Mouse (Mus musculus): ENCODE data around the gene Nrg3. TPM values are rescaled to one million over a fixed set of nuclear protein-coding genes. Genes with fewer than 3 reads are reported as not detected.

Gene Nrg3
- polyA plus RNA-seq, 1 experiment = not detected

GRCm38 (mm10) chr14:38992574-38992866 is 480.4 kb downstream of the Nrg3 start:
- Histone ChIP-seq H3K4me2 (ENCODE audit: low read depth) (no peak overlapping the region), H3K36me3 (ENCODE audit: control insufficient read depth, insufficient read depth) (no peaks in the 10 kb centered on the region), H3K27me3 (ENCODE audit: control insufficient read depth, insufficient read depth, insufficient read length) (no peaks in the 10 kb centered on the region), H3K79me2 (ENCODE audit: control insufficient read depth, insufficient read depth) (no peaks in the 10 kb centered on the region), H3ac (ENCODE audit: control insufficient read depth, insufficient read length) (no peak overlapping the region), H3K4me3 (no peak overlapping the region)
- TF ChIP-seq CEBPB (IDR thresholded peaks at IDR 0.05; ENCODE audit: insufficient read depth, poor library complexity, severe bottlenecking) (no peak), MYOD1 (IDR thresholded peaks at IDR 0.05; ENCODE audit: control insufficient read depth in 1 of 3, insufficient read length in 2 of 3, low read depth in 2 of 3) (no peak), E2F4 (IDR thresholded peaks at IDR 0.05; ENCODE audit: insufficient read depth) (no peak), USF1 (IDR thresholded peaks at IDR 0.05; ENCODE audit: low read depth) (no peak), TCF3 (IDR thresholded peaks at IDR 0.05; ENCODE audit: insufficient read length, low read depth) (no peak), POLR2AphosphoS2 (IDR thresholded peaks at IDR 0.05; ENCODE audit: insufficient read length, low read depth) (no peak), MAX (IDR thresholded peaks at IDR 0.05; ENCODE audit: low read depth) (no peak), TCF12 (IDR thresholded peaks at IDR 0.05; ENCODE audit: insufficient read depth, poor library complexity, severe bottlenecking) (no peak), REST (IDR thresholded peaks at IDR 0.05; ENCODE audit: insufficient read depth, insufficient read length) (no peak), MYOG (IDR thresholded peaks at IDR 0.05; ENCODE audit: control insufficient read depth in 1 of 3, insufficient read depth in 1 of 3, insufficient read length in 2 of 3, low read depth in 2 of 3) (no peak), SRF (IDR thresholded peaks at IDR 0.05; ENCODE audit: control insufficient read depth, insufficient read length, low read depth) (no peak), POLR2A (IDR thresholded peaks at IDR 0.05; ENCODE audit: insufficient read length, low read depth) (no peak)

GRCm38 (mm10) chr14:38991847-38992573 is 480.9 kb downstream of the Nrg3 start:
- Histone ChIP-seq H3K4me2 (ENCODE audit: low read depth) (no peak overlapping the region), H3K36me3 (ENCODE audit: control insufficient read depth, insufficient read depth) (no peaks in the 10 kb centered on the region), H3K27me3 (ENCODE audit: control insufficient read depth, insufficient read depth, insufficient read length) (no peaks in the 10 kb centered on the region), H3K79me2 (ENCODE audit: control insufficient read depth, insufficient read depth) (no peaks in the 10 kb centered on the region), H3ac (ENCODE audit: control insufficient read depth, insufficient read length) (no peak overlapping the region), H3K4me3 (no peak overlapping the region)
- TF ChIP-seq REST (IDR thresholded peaks at IDR 0.05; ENCODE audit: insufficient read depth, insufficient read length) = no peak

- Histone ChIP-seq H3K4me2 (ENCODE audit: low read depth) (no peak overlapping the region), H3ac (ENCODE audit: control insufficient read depth, insufficient read length) (no peak overlapping the region), H3K27me3 (ENCODE audit: control insufficient read depth, insufficient read depth, insufficient read length) (no peaks in the 10 kb centered on the region), H3K4me3 (no peak overlapping the region), H3K36me3 (ENCODE audit: control insufficient read depth, insufficient read depth) (no peaks in the 10 kb centered on the region), H3K79me2 (ENCODE audit: control insufficient read depth, insufficient read depth) (no peaks in the 10 kb centered on the region)
- TF ChIP-seq MAX (IDR thresholded peaks at IDR 0.05; ENCODE audit: low read depth) (no peak), MYOG (IDR thresholded peaks at IDR 0.05; ENCODE audit: control insufficient read depth in 1 of 3, insufficient read depth in 1 of 3, insufficient read length in 2 of 3, low read depth in 2 of 3) (no peak), POLR2AphosphoS2 (IDR thresholded peaks at IDR 0.05; ENCODE audit: insufficient read length, low read depth) (no peak), TCF12 (IDR thresholded peaks at IDR 0.05; ENCODE audit: insufficient read depth, poor library complexity, severe bottlenecking) (no peak), USF1 (IDR thresholded peaks at IDR 0.05; ENCODE audit: low read depth) (no peak)
Measured at GRCm38 (mm10) chr14:38959367-38959766, 513.5 kb downstream of the Nrg3 start.

GRCm38 (mm10) chr14:38937481-38937880 is 535.4 kb downstream of the Nrg3 start:
- Histone ChIP-seq H3K4me2 (ENCODE audit: low read depth) (no peak overlapping the region), H3K27me3 (ENCODE audit: control insufficient read depth, insufficient read depth, insufficient read length) (no peaks in the 10 kb centered on the region), H3K79me2 (ENCODE audit: control insufficient read depth, insufficient read depth) (no peaks in the 10 kb centered on the region), H3K4me3 (no peak overlapping the region), H3ac (ENCODE audit: control insufficient read depth, insufficient read length) (no peak overlapping the region), H3K36me3 (ENCODE audit: control insufficient read depth, insufficient read depth) (no peaks in the 10 kb centered on the region)
- TF ChIP-seq USF1 (IDR thresholded peaks at IDR 0.05; ENCODE audit: low read depth) = no peak
- no peak for TF ChIP-seq MAX (IDR thresholded peaks at IDR 0.05; ENCODE audit: low read depth)

GRCm38 (mm10) chr14:38936483-38937054 is 536.3 kb downstream of the Nrg3 start:
- no peak for TF ChIP-seq REST (IDR thresholded peaks at IDR 0.05; ENCODE audit: insufficient read depth, insufficient read length)
- TF ChIP-seq POLR2A (IDR thresholded peaks at IDR 0.05; ENCODE audit: insufficient read length, low read depth) = no peak
- H3K36me3 ChIP-seq (ENCODE audit: control insufficient read depth, insufficient read depth) = no peaks in the 10 kb centered on the region
- no peak overlapping the region for H3K4me2 ChIP-seq (ENCODE audit: low read depth)
- no peak overlapping the region for H3K4me3 ChIP-seq
- H3K27me3 ChIP-seq (ENCODE audit: control insufficient read depth, insufficient read depth, insufficient read length) = no peaks in the 10 kb centered on the region
- no peak overlapping the region for H3ac ChIP-seq (ENCODE audit: control insufficient read depth, insufficient read length)
- H3K79me2 ChIP-seq (ENCODE audit: control insufficient read depth, insufficient read depth) = no peaks in the 10 kb centered on the region

GRCm38 (mm10) chr14:38923652-38924051 is 549.2 kb downstream of the Nrg3 start:
- Histone ChIP-seq H3K27me3 (ENCODE audit: control insufficient read depth, insufficient read depth, insufficient read length) (no peaks in the 10 kb centered on the region), H3ac (ENCODE audit: control insufficient read depth, insufficient read length) (no peak overlapping the region), H3K4me3 (no peak overlapping the region), H3K36me3 (ENCODE audit: control insufficient read depth, insufficient read depth) (no peaks in the 10 kb centered on the region), H3K79me2 (ENCODE audit: control insufficient read depth, insufficient read depth) (no peaks in the 10 kb centered on the region), H3K4me2 (ENCODE audit: low read depth) (no peak overlapping the region)
- no peak for TF ChIP-seq REST (IDR thresholded peaks at IDR 0.05; ENCODE audit: insufficient read depth, insufficient read length)
- TF ChIP-seq USF1 (IDR thresholded peaks at IDR 0.05; ENCODE audit: low read depth) = no peak
- TF ChIP-seq MYOD1 (IDR thresholded peaks at IDR 0.05; ENCODE audit: control insufficient read depth in 1 of 3, insufficient read length in 2 of 3, low read depth in 2 of 3) = no peak
- no peak for TF ChIP-seq SRF (IDR thresholded peaks at IDR 0.05; ENCODE audit: control insufficient read depth, insufficient read length, low read depth)

All from myocyte (in vitro differentiated cells).